Mouse (Mus musculus) ovary, adult 18-20 months (tissue): ENCODE results near the gene Olfr561.

Experiments used
- DNase-seq: peaks from one replicate; pipeline ENCODE4 v3.0.0; 2022; ENCODE audit warnings: low spot score, mixed read lengths

Olfr561 gene

GRCm38 (mm10) chr7:102770921-102771320 is at the start of gene Olfr561:
Olfr561 (plus strand) TSS chr7:102771221.
- no peak for DNase-seq

- DNase-seq: no peak
These were observed 43.6 kb upstream of the Olfr561 start, which contains the start of gene Olfr559 for GRCm38 (mm10) chr7:102727391-102727790. Olfr559 (minus strand) TSS chr7:102727491.

GRCm38 (mm10) chr7:102733793-102734192 is 37.2 kb upstream of the Olfr561 start:
- no peak for DNase-seq

GRCm38 (mm10) chr7:102737705-102738104 is 33.3 kb upstream of the Olfr561 start:
- no peak for DNase-seq

- DNase-seq: no peak
These were observed 18.9 kb upstream of the Olfr561 start for GRCm38 (mm10) chr7:102752086-102752485.

GRCm38 (mm10) chr7:102759266-102759665 is 11.8 kb upstream of the Olfr561 start, which contains the start of the genes Olfr560 and Olfr78:
Olfr560 (minus strand) TSS chr7:102759366.
Olfr78 (minus strand) TSS chr7:102759471.
- no peak for DNase-seq

- no peak for DNase-seq
These were observed 32.2 kb downstream of the Olfr561 start, which contains the start of gene Olfr564 for GRCm38 (mm10) chr7:102803180-102803579. Olfr564 (plus strand) TSS chr7:102803480.
